Mouse (Mus musculus): ENCODE measurements around the gene Vmn1r100.
"Not testable (repeated sequence)": the region's sequence is repeated elsewhere in the genome, so short reads cannot be mapped to it uniquely, and the experiment has no call there.

The Vmn1r100 gene

DNA sequence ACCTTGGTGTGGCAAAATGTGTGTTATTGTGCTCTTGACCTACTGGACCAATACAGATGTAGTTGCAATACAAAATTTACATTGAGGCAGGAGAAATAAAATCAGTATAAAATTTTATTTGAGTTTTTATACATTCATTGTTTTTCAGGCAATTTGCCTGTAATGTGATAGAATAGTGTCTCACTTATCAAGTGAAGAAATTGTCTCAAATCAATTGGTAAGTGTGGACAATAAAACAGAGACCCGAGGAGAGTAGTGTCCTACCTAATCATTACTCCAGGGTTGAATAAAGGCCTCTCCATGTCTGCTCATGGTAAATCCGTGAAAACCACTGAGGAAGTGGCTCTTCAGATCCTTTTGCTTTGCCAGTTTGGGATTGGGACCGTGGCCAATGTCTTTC lies at the start of gene Vmn1r100:
TSS of gene Vmn1r100 (plus strand) at position 301 of the 400 bp plus-strand sequence.
- DNase-seq (ENCODE audit: low read depth), result not testable (repeated sequence)

DNA sequence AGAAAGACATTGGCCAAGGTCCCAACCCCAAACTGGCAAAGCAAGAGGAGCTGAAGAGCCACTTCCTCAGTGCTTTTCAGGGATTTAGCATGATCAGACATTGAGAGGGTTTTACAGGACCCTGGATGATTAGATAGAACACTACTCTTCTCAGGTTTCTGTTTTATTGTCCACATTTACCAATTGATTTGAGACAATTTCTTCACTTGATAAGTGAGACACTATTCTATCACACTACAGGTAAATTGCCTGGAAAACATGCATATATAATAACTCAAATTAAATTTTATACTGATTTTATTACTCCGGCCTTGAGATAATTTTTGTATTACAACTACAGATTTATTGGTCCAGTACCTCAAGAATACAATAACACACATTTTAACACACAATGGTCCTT lies 42.4 kb upstream of the Vmn1r100 start, which contains the start of gene Gm5728:
TSS of gene Gm5728 (minus strand) at position 101 of the 400 bp plus-strand sequence.
- not testable (repeated sequence) for DNase-seq (ENCODE audit: low read depth)

GRCm38 (mm10) chr7:20442493-20442892 lies 24.8 kb downstream of the Vmn1r100 start, which contains the start of gene Vmn1r101:
Gene Vmn1r101, minus strand, starts transcription at chr7:20442593.
- not testable (repeated sequence) for DNase-seq (ENCODE audit: low read depth)

All from 416B (cell line).